Mouse (Mus musculus) common myeloid progenitor, adult 5-6 weeks (primary cell): ENCODE measurements around the gene Angpt4. TPM values are rescaled to one million over a fixed set of nuclear protein-coding genes. Genes with fewer than 3 reads are reported as not detected.

ENCODE experiments used
- ATAC-seq: replicated peaks from 2 replicates; pipeline ENCODE4 v1.8.0; 2016; ENCODE audit warnings: low read depth, mild to moderate bottlenecking, moderate TSS enrichment, inconsistent platforms; ENCODE audit not compliant: poor library complexity, severe bottlenecking
- total RNA-seq: library from RNA; stranded (forward); fragments of 200-1000, 187-1606 nt; gene quantifications from 2 replicates; pipeline ENCODE4 v1.2.3, GENCODE M21; 2017

The Angpt4 gene
- total RNA-seq, 1 experiment from 2014 or later: not detected

GRCm38 (mm10) chr2:151956500-151957137, 45.6 kb downstream of the Angpt4 start:
- ATAC-seq: no peak

- ATAC-seq: no peak
Measured at GRCm38 (mm10) chr2:151959274-151959673, 48.3 kb downstream of the Angpt4 start.

- no peak for ATAC-seq
Measured at GRCm38 (mm10) chr2:151961284-151962196, 50.5 kb downstream of the Angpt4 start.

GRCm38 (mm10) chr2:151962474-151962873, 51.5 kb downstream of the Angpt4 start:
- ATAC-seq: peak; percentile 46

- no peak; the same call in 1 of the 2 replicates for ATAC-seq
Measured at GRCm38 (mm10) chr2:151963319-151963718, 52.3 kb downstream of the Angpt4 start.

GRCm38 (mm10) chr2:151964052-151964451, 53.0 kb downstream of the Angpt4 start:
- no peak for ATAC-seq

GRCm38 (mm10) chr2:151967176-151967750, 56.3 kb downstream of the Angpt4 start:
- ATAC-seq: no peak

GRCm38 (mm10) chr2:151967792-151968191, 56.8 kb downstream of the Angpt4 start:
- no peak for ATAC-seq

- ATAC-seq: no peak
Measured at GRCm38 (mm10) chr2:151968451-151968850, 57.4 kb downstream of the Angpt4 start.

GRCm38 (mm10) chr2:151968986-151969385, 58.0 kb downstream of the Angpt4 start:
- no peak for ATAC-seq

GRCm38 (mm10) chr2:151969396-151969795, 58.4 kb downstream of the Angpt4 start:
- ATAC-seq: no peak

GRCm38 (mm10) chr2:151970191-151971172, 59.5 kb downstream of the Angpt4 start:
- peak; percentile 57 for ATAC-seq

- ATAC-seq: no peak
Measured at GRCm38 (mm10) chr2:151971748-151972147, 60.7 kb downstream of the Angpt4 start.

- ATAC-seq: peak; percentile 57
Measured at GRCm38 (mm10) chr2:151972880-151973594, 62.0 kb downstream of the Angpt4 start.

GRCm38 (mm10) chr2:151973595-151974562, 62.9 kb downstream of the Angpt4 start:
- ATAC-seq: peak; percentile 30

GRCm38 (mm10) chr2:151975295-151975694, 64.3 kb downstream of the Angpt4 start:
- no peak for ATAC-seq

GRCm38 (mm10) chr2:151976067-151976466, 65.1 kb downstream of the Angpt4 start:
- no peak for ATAC-seq
